Mouse (Mus musculus): ENCODE data around the gene Art5. TPM values are rescaled to one million over a fixed set of nuclear protein-coding genes. Genes with fewer than 3 reads are reported as not detected.

Art5 gene
- total and polyA plus RNA-seq, 3 experiments = 0.85 to 3.9 (median 2.7) TPM

GRCm38 (mm10) chr7:102080311-102080710 lies 29.0 kb downstream of the Art5 start:
- H3K79me2 ChIP-seq (replicated peaks; ENCODE audit: control insufficient read depth, extremely low read depth, insufficient read depth, poor library complexity, severe bottlenecking) = no peaks in the 10 kb centered on the region
- DNase-seq (ENCODE audit: extremely low read depth) = no peak
- no peak for TF ChIP-seq CTCF (conservative IDR thresholded peaks at IDR 0.05 in 1 of 2, IDR thresholded peaks at IDR 0.05 in 1 of 2; ENCODE audit: low read depth in 2 of 2, low read length in 2 of 2)
- no peak for TF ChIP-seq MAFK (IDR thresholded peaks at IDR 0.05; ENCODE audit: insufficient replicate concordance, low read length)
- no peak for TF ChIP-seq MYC (IDR thresholded peaks at IDR 0.05; ENCODE audit: low read depth, low read length)
- TF ChIP-seq ETS1 (conservative IDR thresholded peaks at IDR 0.05; ENCODE audit: low read depth, low read length) = no peak
- TF ChIP-seq NELFE (IDR thresholded peaks at IDR 0.05; ENCODE audit: low read depth, low read length) = no peak
- TF ChIP-seq TBP (conservative IDR thresholded peaks at IDR 0.05; ENCODE audit: low read depth, low read length) = no peak
- TF ChIP-seq NRF1 (IDR thresholded peaks at IDR 0.05; ENCODE audit: low read depth, low read length) = no peak
- no peak for TF ChIP-seq MEF2A (IDR thresholded peaks at IDR 0.05; ENCODE audit: borderline replicate concordance, low read depth, low read length)
- no peak for TF ChIP-seq TCF12 (IDR thresholded peaks at IDR 0.05; ENCODE audit: low read depth, low read length)
- no peak for TF ChIP-seq IRF4 (IDR thresholded peaks at IDR 0.05; ENCODE audit: low read depth, low read length)
- no peak for TF ChIP-seq MAX (IDR thresholded peaks at IDR 0.05; ENCODE audit: low read length)
- TF ChIP-seq POLR2A (IDR thresholded peaks at IDR 0.05; ENCODE audit: low read depth, low read length) = no peak
- TF ChIP-seq USF2 (conservative IDR thresholded peaks at IDR 0.05; ENCODE audit: low read depth, low read length) = no peak
- in situ Hi-C loops (cut with MboI; ENCODE audit: low pct_ligation_motif_present, low pct_unique_long_range_greater_than_20kb, low sequenced_read_pairs) (loop anchor here (10.0 kb wide), 1 partner anchor 166 kb away; no protein-coding TSS in a partner anchor), dilution Hi-C loops (cut with MboI; ENCODE audit: extremely low pct_ligation_motif_present, extremely low pct_unique_long_range_greater_than_20kb, low sequenced_read_pairs) (no loop called here)
- 0 out of 4 replicates have a peak, but pooled peaks cover 0 to 2% of the 10 kb centered on the region in 2 experiments for H3K4me1 ChIP-seq (ENCODE audit: control insufficient read depth in 1 of 2, insufficient read depth in 2 of 2)
- no peak overlapping the region for H3K4me2 ChIP-seq (ENCODE audit: insufficient read depth, low read depth, poor library complexity, severe bottlenecking)
- no peak overlapping the region for H3K4me3 ChIP-seq (replicated peaks in 1 of 3; ENCODE audit: low read depth in 2 of 3, low read length in 2 of 3, poor library complexity in 1 of 3)
- H3K36me3 ChIP-seq (replicated peaks in 1 of 2; ENCODE audit: control insufficient read depth in 1 of 2, insufficient read depth in 1 of 2, low read length in 1 of 2) = peaks cover 72 to 89% of the 10 kb centered on the region in 2 experiments
- no peak overlapping the region for H3K9ac ChIP-seq (ENCODE audit: insufficient read depth, low read depth)
- H3K27ac ChIP-seq (ENCODE audit: insufficient read depth, low read depth) = no peak overlapping the region
- H3K27me3 ChIP-seq (replicated peaks) = no peaks in the 10 kb centered on the region
- no peaks in the 10 kb centered on the region for H3K9me3 ChIP-seq (replicated peaks; ENCODE audit: low read length)

GRCm38 (mm10) chr7:102078517-102078916 lies 30.8 kb downstream of the Art5 start:
- Histone ChIP-seq H3K27ac (ENCODE audit: insufficient read depth, low read depth) (no peak overlapping the region), H3K9ac (ENCODE audit: insufficient read depth, low read depth) (no peak overlapping the region), H3K4me2 (ENCODE audit: insufficient read depth, low read depth, poor library complexity, severe bottlenecking) (no peak overlapping the region), H3K4me3 (replicated peaks in 1 of 3; ENCODE audit: low read depth in 2 of 3, low read length in 2 of 3, poor library complexity in 1 of 3) (no peak overlapping the region), H3K27me3 (replicated peaks) (no peaks in the 10 kb centered on the region), H3K79me2 (replicated peaks; ENCODE audit: control insufficient read depth, extremely low read depth, insufficient read depth, poor library complexity, severe bottlenecking) (no peaks in the 10 kb centered on the region), H3K9me3 (replicated peaks; ENCODE audit: low read length) (no peaks in the 10 kb centered on the region), H3K4me1 (ENCODE audit: control insufficient read depth in 1 of 2, insufficient read depth in 2 of 2) (0 out of 4 replicates have a peak, but pooled peaks cover 0 to 2% of the 10 kb centered on the region in 2 experiments), H3K36me3 (replicated peaks in 1 of 2; ENCODE audit: control insufficient read depth in 1 of 2, insufficient read depth in 1 of 2, low read length in 1 of 2) (peaks cover 72 to 84% of the 10 kb centered on the region in 2 experiments)
- DNase-seq (ENCODE audit: extremely low read depth) = peak; percentile 44
- dilution Hi-C loops (cut with MboI; ENCODE audit: extremely low pct_ligation_motif_present, extremely low pct_unique_long_range_greater_than_20kb, low sequenced_read_pairs) (no loop called here), in situ Hi-C loops (cut with MboI; ENCODE audit: low pct_ligation_motif_present, low pct_unique_long_range_greater_than_20kb, low sequenced_read_pairs) (no loop called here)
- peak; percentile 50 for TF ChIP-seq SMC3 (IDR thresholded peaks at IDR 0.05; ENCODE audit: low read depth, low read length)
- TF ChIP-seq TBP (conservative IDR thresholded peaks at IDR 0.05; ENCODE audit: low read depth, low read length) = no peak
- peak; percentile 77 for TF ChIP-seq RAD21 (IDR thresholded peaks at IDR 0.05; ENCODE audit: low read depth, low read length)
- peak; percentile 76 to 79 for TF ChIP-seq CTCF (conservative IDR thresholded peaks at IDR 0.05 in 1 of 2, IDR thresholded peaks at IDR 0.05 in 1 of 2; ENCODE audit: low read depth in 2 of 2, low read length in 2 of 2)
